Mouse (Mus musculus): Measurements from ENCODE around the gene Pfkfb3. TPM values are rescaled to one million over a fixed set of nuclear protein-coding genes. Genes with fewer than 3 reads are reported as not detected.

Gene Pfkfb3
- polyA plus RNA-seq, 1 experiment, result 31.5 TPM

- DNase-seq (ENCODE audit: low spot score), result no peak
Observed at GRCm38 (mm10) chr2:11428621-11429020, 125.3 kb downstream of the Pfkfb3 start.

GRCm38 (mm10) chr2:11427596-11427995, 126.3 kb downstream of the Pfkfb3 start:
- DNase-seq (ENCODE audit: low spot score), result no peak

- no peak for DNase-seq (ENCODE audit: low spot score)
Observed at GRCm38 (mm10) chr2:11426379-11426778, 127.5 kb downstream of the Pfkfb3 start.

- DNase-seq (ENCODE audit: low spot score), result no peak
Observed at GRCm38 (mm10) chr2:11425421-11426131, 128.3 kb downstream of the Pfkfb3 start.

- no peak for DNase-seq (ENCODE audit: low spot score)
Observed at GRCm38 (mm10) chr2:11424252-11424651, 129.6 kb downstream of the Pfkfb3 start.

- no peak for DNase-seq (ENCODE audit: low spot score)
Observed at GRCm38 (mm10) chr2:11423421-11423820, 130.5 kb downstream of the Pfkfb3 start.

- no peak for DNase-seq (ENCODE audit: low spot score)
Observed at GRCm38 (mm10) chr2:11422384-11422783, 131.5 kb downstream of the Pfkfb3 start.

Other genes with a start within 250 kb of the Pfkfb3 start
- gene Rbm17, start 50.1 kb upstream of the Pfkfb3 start, polyA plus RNA-seq (2012; rRNA removed), result 88.0 and 120 TPM in 2 replicates
- not detected in 2 replicates for gene Gm17490, start 72.2 kb upstream of the Pfkfb3 start, polyA plus RNA-seq (2012; rRNA removed)
- 0.65 and 0.96 TPM in 2 replicates for gene Il2ra, start 88.7 kb upstream of the Pfkfb3 start, polyA plus RNA-seq (2012; rRNA removed)
- gene Il15ra, start 151.2 kb upstream of the Pfkfb3 start, polyA plus RNA-seq (2012; rRNA removed), result 25.4 and 29.2 TPM in 2 replicates
- gene Fbh1, start 223.5 kb upstream of the Pfkfb3 start, polyA plus RNA-seq (2012; rRNA removed), result 63.5 and 65.1 TPM in 2 replicates
- gene Ankrd16, start 223.8 kb upstream of the Pfkfb3 start, polyA plus RNA-seq (2012; rRNA removed), result 94.4 and 122 TPM in 2 replicates

Data from urinary bladder, adult 2 months (tissue).